19 mouse cellular contexts compared by ENCODE assay signal in genomic region chr4:150490050-150490449, GRCm38 (mm10).
DNase-seq lines count a peak whose midpoint lies in the region; ATAC-seq and TF ChIP-seq lines count a peak whose summit lies in the region.
"Had no signal": no experiment of that assay in that cellular context is flagged by ENCODE, and none has a peak within 500 bp of the region (broad histone marks: within the 10 kb centered on the region; RNA-seq: fewer than 3 reads in every experiment).

No protein-coding gene starts in this region.

- H3K27me3 ChIP-seq in myocyte (ENCODE audit: control insufficient read depth, insufficient read depth, insufficient read length): no peaks in the 10 kb centered on the region
- H3K27me3 ChIP-seq: heart, embryonic 12.5 days; limb, embryonic 15.5 days; megakaryocyte, embryonic 14.5 days had no signal

- no peak overlapping the region for H3K4me3 ChIP-seq in myocyte
- H3K4me3 ChIP-seq: forebrain, embryonic 10.5 days; heart, embryonic 12.5 days; limb, embryonic 15.5 days; megakaryocyte, embryonic 14.5 days had no signal

- H3K36me3 ChIP-seq in myocyte (ENCODE audit: control insufficient read depth, insufficient read depth): no peaks in the 10 kb centered on the region
- H3K36me3 ChIP-seq: heart, embryonic 12.5 days; limb, embryonic 15.5 days had no signal

- no peak for TF ChIP-seq POLR2A in myocyte (IDR thresholded peaks at IDR 0.05; ENCODE audit: insufficient read length, low read depth)

- ATAC-seq in common myeloid progenitor, adult 5-6 weeks (replicated peaks; ENCODE audit: low read depth, poor library complexity, severe bottlenecking): peak; percentile 42
- ATAC-seq: forebrain, postnatal 0 days; lung, postnatal 0 days had no signal

- H3K4me2 ChIP-seq in myocyte (ENCODE audit: low read depth): no peak overlapping the region
- H3K4me2 ChIP-seq: heart, embryonic 12.5 days; limb, embryonic 15.5 days had no signal

- peaks cover 14% of the 10 kb centered on the region for H3K79me2 ChIP-seq in myocyte (ENCODE audit: control insufficient read depth, insufficient read depth)

- DNase-seq in cerebellum, postnatal 36 days: peak; percentile 20 to 31
- no peak for DNase-seq in cerebellum, adult 11 months
- DNase-seq in spleen, postnatal 36 days (ENCODE audit: low spot score in 2 of 2): peak; percentile 36 to 39
- DNase-seq in spleen, postnatal 4 days (ENCODE audit: low spot score in 2 of 2): no peak
- no peak for DNase-seq in adrenal gland, adult 18-20 months (ENCODE audit: low spot score in 2 of 2)
- no peak for DNase-seq in adrenal gland, adult 8-10 months
- DNase-seq: embryo, embryonic 11 days; forebrain, postnatal 0 days; heart, postnatal 14 days; kidney, adult 9 months; kidney, postnatal 36 days; midbrain, embryonic 14.5 days had no signal

- no peak overlapping the region for H3ac ChIP-seq in myocyte (ENCODE audit: control insufficient read depth, insufficient read length)

TF ChIP-seq in myocyte, 11 proteins besides CTCF, POLR2A, EP300 and RAD21:
- TF ChIP-seq MYOG (IDR thresholded peaks at IDR 0.05; ENCODE audit: control insufficient read depth in 1 of 3, insufficient read depth in 1 of 3, insufficient read length in 2 of 3, low read depth in 2 of 3): peak in 1 of 3 experiments; percentile 67
- TF ChIP-seq MYOD1 (IDR thresholded peaks at IDR 0.05; ENCODE audit: control insufficient read depth in 1 of 3, insufficient read length in 2 of 3, low read depth in 2 of 3): peak in 2 of 3 experiments; percentile 38 to 54
- no peak for TF ChIP-seq CEBPB (IDR thresholded peaks at IDR 0.05; ENCODE audit: insufficient read depth, poor library complexity, severe bottlenecking)

Comparison
In these comparisons a context has a peak if more than half of its experiments do, and no peak if none do; other contexts are left out.
1. DNase-seq: peak in cerebellum, postnatal 36 days (2 of 2) and spleen, postnatal 36 days (2 of 2); none in cerebellum, adult 11 months (single experiment), spleen, postnatal 4 days (0 of 2), adrenal gland, adult 18-20 months (0 of 2) and adrenal gland, adult 8-10 months (single experiment).